Comparison of ENCODE assay signal across 14 mouse cellular contexts in the genomic region with DNA sequence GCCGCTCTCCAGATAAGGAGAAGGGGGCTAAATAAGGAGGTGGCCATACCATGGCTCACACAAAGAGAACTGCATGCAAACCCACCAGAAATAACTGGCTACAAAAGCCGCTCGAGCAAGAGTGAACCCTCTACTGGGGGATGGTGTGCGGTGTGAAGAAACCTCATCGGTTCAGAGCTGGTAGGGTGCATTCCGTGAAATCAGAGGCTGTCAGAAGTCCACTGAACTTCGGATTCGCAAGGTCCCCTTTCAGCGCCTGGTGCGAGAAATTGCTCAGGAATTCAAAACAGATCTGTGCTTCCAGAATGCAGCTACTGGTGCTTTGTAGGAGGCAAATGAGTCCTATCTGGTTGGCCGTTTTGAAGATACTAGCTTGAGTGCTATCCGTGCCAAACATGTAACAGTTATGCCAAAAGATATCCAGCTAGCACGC. TPM values are rescaled to one million over a fixed set of nuclear protein-coding genes. Genes with fewer than 3 reads are reported as not detected.
DNase-seq lines count a peak whose midpoint lies in the region; ATAC-seq lines count a peak whose summit lies in the region.
"Had no signal": no experiment of that assay in that cellular context is flagged by ENCODE, and none has a peak within 500 bp of the region (broad histone marks: within the 10 kb centered on the region; RNA-seq: fewer than 3 reads in every experiment).

No protein-coding gene starts in this region.

- intact Hi-C loops in heart, postnatal 14 days (cut with DNase I) = no loop called here

- no peak for ATAC-seq in neural tube, embryonic 11.5 days (ENCODE audit: insufficient read depth, low FRiP score, low TSS enrichment)
- ATAC-seq: intestine, embryonic 16.5 days had no signal

- WGBS in neural tube, embryonic 11.5 days = 73% methylated on average over 13 of the region's 13 CpGs
- 77% methylated on average over 13 of the region's 13 CpGs for WGBS in limb, embryonic 10.5 days

- no peak overlapping the region for H3K4me3 ChIP-seq in neural tube, embryonic 11.5 days (ENCODE audit: low read depth, low read length)
- no peak overlapping the region for H3K4me3 ChIP-seq in limb, embryonic 10.5 days
- H3K4me3 ChIP-seq: neural tube, embryonic 13.5 days had no signal

- H3K9me3 ChIP-seq in neural tube, embryonic 11.5 days (ENCODE audit: control insufficient read depth, low read length) = no peaks in the 10 kb centered on the region
- no peaks in the 10 kb centered on the region for H3K9me3 ChIP-seq in limb, embryonic 10.5 days (replicated peaks)
- H3K9me3 ChIP-seq: neural tube, embryonic 13.5 days had no signal

- no peak overlapping the region for H3K9ac ChIP-seq in neural tube, embryonic 11.5 days (ENCODE audit: low read length)
- H3K9ac ChIP-seq: neural tube, embryonic 13.5 days had no signal

- no peaks in the 10 kb centered on the region for H3K36me3 ChIP-seq in neural tube, embryonic 11.5 days (ENCODE audit: control insufficient read depth, insufficient read depth, low read length)
- H3K36me3 ChIP-seq in limb, embryonic 10.5 days = no peaks in the 10 kb centered on the region
- H3K36me3 ChIP-seq: neural tube, embryonic 13.5 days had no signal

- no peak overlapping the region for H3K27ac ChIP-seq in neural tube, embryonic 11.5 days (ENCODE audit: low read depth, low read length)
- no peak overlapping the region for H3K27ac ChIP-seq in limb, embryonic 10.5 days
- H3K27ac ChIP-seq: neural tube, embryonic 13.5 days had no signal

- no peaks in the 10 kb centered on the region for H3K4me1 ChIP-seq in neural tube, embryonic 11.5 days (ENCODE audit: control insufficient read depth, insufficient read depth, low read length)
- H3K4me1 ChIP-seq in limb, embryonic 10.5 days = no peaks in the 10 kb centered on the region
- H3K4me1 ChIP-seq: neural tube, embryonic 13.5 days had no signal

- peak; percentile 13 for DNase-seq in kidney, adult 18-20 months
- DNase-seq in kidney, adult 11 months = no peak
- peak; percentile 1 for DNase-seq in neural tube, embryonic 11.5 days (ENCODE audit: low spot score)
- no peak for DNase-seq in neural tube, embryonic 10.5 days (ENCODE audit: extremely low spot score, low spot score)
- DNase-seq in cerebellum, postnatal 25 days = peak; percentile 62 to 68
- DNase-seq in heart, postnatal 14 days = peak; percentile 28 to 37
- DNase-seq in limb, embryonic 10.5 days (ENCODE audit: low spot score) = no peak
- no peak for DNase-seq in embryo, embryonic 11 days
- DNase-seq: gastrocnemius, postnatal 10 days; thymus, adult 2 months had no signal

- no peak overlapping the region for H3K4me2 ChIP-seq in neural tube, embryonic 11.5 days (ENCODE audit: low read depth)
- H3K4me2 ChIP-seq: neural tube, embryonic 13.5 days had no signal

- H3K27me3 ChIP-seq in neural tube, embryonic 11.5 days (ENCODE audit: control insufficient read depth, insufficient read depth, low read length) = no peaks in the 10 kb centered on the region
- no peaks in the 10 kb centered on the region for H3K27me3 ChIP-seq in limb, embryonic 10.5 days (ENCODE audit: low read depth, poor library complexity, severe bottlenecking)
- H3K27me3 ChIP-seq: neural tube, embryonic 13.5 days had no signal

RNA-seq across cellular contexts. Expression of a gene that starts 5.6 kb away (rescaled TPM):
- not detected in 2 replicates for polyA plus RNA-seq in neural tube, embryonic 11.5 days (2014; fragmentation: Nextera tagmentation; extraction: Ambion mirVana)
- not detected for total RNA-seq in heart, postnatal 14 days (2021)
- not detected in 2 replicates for polyA plus RNA-seq in limb, embryonic 10.5 days (2016; fragmentation: Nextera tagmentation; extraction: Ambion mirVana)
- total RNA-seq: CH12.LX; gastrocnemius, postnatal 10 days had no signal
- polyA plus RNA-seq: intestine, embryonic 16.5 days; limb, embryonic 11.5 days; neural tube, embryonic 13.5 days; thymus, adult 2 months had no signal

RNA-seq across cellular contexts. Expression of a gene that starts 12.7 kb away (rescaled TPM):
- 138 and 142 TPM in 2 replicates for polyA plus RNA-seq in neural tube, embryonic 11.5 days (2014; fragmentation: Nextera tagmentation; extraction: Ambion mirVana)
- total RNA-seq in heart, postnatal 14 days (2021) = 10 to 100 TPM; 16.3 to 20.8 TPM
- polyA plus RNA-seq in limb, embryonic 10.5 days (2016; fragmentation: Nextera tagmentation; extraction: Ambion mirVana) = 78.4 and 80.2 TPM in 2 replicates

RNA-seq across cellular contexts. Expression of a gene that starts 21.8 kb away (rescaled TPM):
- polyA plus RNA-seq in neural tube, embryonic 11.5 days (2014; fragmentation: Nextera tagmentation; extraction: Ambion mirVana) = 0.04 TPM in 1 of 2 replicates, not detected in the other
- total RNA-seq in heart, postnatal 14 days (2021) = not detected
- 0.05 TPM in 1 of 2 replicates, not detected in the other for polyA plus RNA-seq in limb, embryonic 10.5 days (2016; fragmentation: Nextera tagmentation; extraction: Ambion mirVana)
- total RNA-seq: CH12.LX; gastrocnemius, postnatal 10 days had no signal
- polyA plus RNA-seq: intestine, embryonic 16.5 days; limb, embryonic 11.5 days had no signal

RNA-seq across cellular contexts. Expression of a gene that starts 23.7 kb away (rescaled TPM):
- not detected in 2 replicates for polyA plus RNA-seq in neural tube, embryonic 11.5 days (2014; fragmentation: Nextera tagmentation; extraction: Ambion mirVana)
- total RNA-seq in heart, postnatal 14 days (2021) = not detected
- not detected in 2 replicates for polyA plus RNA-seq in limb, embryonic 10.5 days (2016; fragmentation: Nextera tagmentation; extraction: Ambion mirVana)
- total RNA-seq: gastrocnemius, postnatal 10 days had no signal
- polyA plus RNA-seq: intestine, embryonic 16.5 days; limb, embryonic 11.5 days; neural tube, embryonic 13.5 days had no signal

RNA-seq across cellular contexts. Expression of a gene that starts 43.2 kb away (rescaled TPM):
- polyA plus RNA-seq in neural tube, embryonic 11.5 days (2014; fragmentation: Nextera tagmentation; extraction: Ambion mirVana) = not detected in 2 replicates
- total RNA-seq in heart, postnatal 14 days (2021) = not detected
- not detected in 2 replicates for polyA plus RNA-seq in limb, embryonic 10.5 days (2016; fragmentation: Nextera tagmentation; extraction: Ambion mirVana)
- total RNA-seq: CH12.LX; gastrocnemius, postnatal 10 days had no signal
- polyA plus RNA-seq: intestine, embryonic 16.5 days; limb, embryonic 11.5 days; neural tube, embryonic 13.5 days had no signal

Comparison
In these comparisons a context has a peak if more than half of its experiments do, and no peak if none do; other contexts are left out.
1. DNase-seq: peak in kidney, adult 18-20 months (single experiment), neural tube, embryonic 11.5 days (single experiment), cerebellum, postnatal 25 days (2 of 2) and heart, postnatal 14 days (2 of 2); none in kidney, adult 11 months (single experiment), neural tube, embryonic 10.5 days (single experiment), limb, embryonic 10.5 days (single experiment) and embryo, embryonic 11 days (single experiment).